Mouse (Mus musculus): ENCODE data around the gene Kcnmb1.

The Kcnmb1 gene

DNA sequence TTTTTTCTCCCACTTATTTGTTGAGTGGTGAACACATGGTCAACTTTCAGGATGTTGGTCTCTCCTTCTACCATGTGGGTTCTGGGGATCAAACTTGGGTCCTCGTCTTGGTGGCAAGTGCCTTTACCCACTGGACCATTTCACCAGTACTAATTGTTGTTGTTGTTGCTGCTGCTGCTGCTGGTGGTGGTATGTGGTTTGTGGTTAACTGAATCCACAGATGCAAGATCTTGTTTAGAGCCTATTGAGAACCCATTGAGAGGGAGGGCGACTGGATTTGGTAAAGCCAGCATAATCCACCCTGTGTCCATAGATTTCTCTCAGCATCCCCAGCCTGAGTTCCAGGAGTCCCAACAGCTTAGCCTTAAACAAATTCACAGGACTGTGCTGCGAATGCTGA is 37.6 kb downstream of the Kcnmb1 start:
- DNase-seq (ENCODE audit: low spot score in 2 of 2): no peak

DNA sequence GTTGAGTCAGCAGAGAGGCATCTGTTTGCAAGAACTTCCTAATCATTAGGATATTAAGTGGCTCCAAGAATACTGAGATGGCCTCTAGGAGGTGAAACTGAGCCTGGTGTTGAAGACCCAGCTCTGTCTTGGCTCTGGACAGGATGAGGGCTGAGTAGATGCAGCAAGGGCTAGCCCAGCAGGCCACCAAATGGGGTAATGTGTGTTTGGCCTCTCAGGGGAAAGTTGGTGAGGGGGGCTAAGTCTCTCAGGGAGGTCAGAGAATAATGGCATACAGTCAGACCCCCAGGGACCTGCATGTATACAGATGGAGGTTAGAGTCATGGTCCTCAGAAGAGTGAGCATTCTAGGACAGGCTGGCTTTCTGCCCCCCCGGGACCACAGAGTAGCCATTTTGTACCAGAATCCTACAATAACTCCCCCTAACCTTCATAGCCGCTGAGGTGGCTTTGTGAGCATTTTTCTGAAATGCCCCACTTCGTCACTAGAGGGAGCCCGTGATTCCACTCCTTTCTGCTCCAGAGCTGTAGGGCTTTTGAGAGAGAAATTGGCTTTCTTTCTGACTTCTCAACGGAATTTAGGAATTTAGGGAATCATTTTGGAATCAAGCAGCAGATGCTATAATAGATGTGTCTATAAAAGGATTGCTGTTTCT is 39.3 kb downstream of the Kcnmb1 start:
- DNase-seq (ENCODE audit: low spot score in 2 of 2): peak; percentile 17 to 27

DNA sequence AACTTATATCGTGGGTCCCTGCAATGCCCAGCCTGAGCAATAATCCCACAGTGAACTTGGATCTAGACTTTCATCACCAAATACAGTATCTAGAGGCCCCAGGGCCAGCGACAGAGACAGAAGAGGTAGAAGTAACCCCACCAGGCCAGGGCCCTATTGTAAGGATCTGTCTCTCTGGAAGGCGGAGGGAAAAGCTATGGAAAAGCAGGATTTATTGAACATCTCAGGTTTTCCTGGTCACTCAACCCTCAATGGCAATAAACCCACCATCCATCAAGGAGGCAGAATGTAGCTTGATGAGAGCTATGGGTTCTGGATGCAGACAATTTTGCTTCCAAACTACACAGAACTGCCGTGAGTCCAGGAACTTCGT is 39.8 kb downstream of the Kcnmb1 start:
- no peak for DNase-seq (ENCODE audit: low spot score in 2 of 2)

DNA sequence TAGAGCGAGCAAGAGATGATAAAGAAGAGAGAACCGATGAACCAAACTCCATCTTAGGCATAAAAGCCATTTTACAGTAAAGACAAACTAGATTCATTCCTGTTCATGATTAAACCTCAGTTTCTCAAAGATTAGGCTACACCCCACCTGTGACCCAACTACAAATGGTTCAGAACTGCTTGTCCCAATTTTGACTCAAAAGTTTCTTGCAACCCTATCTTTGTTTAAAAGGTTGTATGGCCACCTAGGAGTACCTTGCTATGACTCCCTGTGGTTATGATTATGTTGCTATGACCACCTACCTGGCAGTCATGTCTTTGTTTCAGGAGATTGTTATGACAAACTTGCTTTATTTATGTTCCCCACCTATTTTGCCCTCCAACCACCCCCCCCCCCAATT is 44.8 kb downstream of the Kcnmb1 start:
- DNase-seq (ENCODE audit: low spot score in 2 of 2): no peak

DNA sequence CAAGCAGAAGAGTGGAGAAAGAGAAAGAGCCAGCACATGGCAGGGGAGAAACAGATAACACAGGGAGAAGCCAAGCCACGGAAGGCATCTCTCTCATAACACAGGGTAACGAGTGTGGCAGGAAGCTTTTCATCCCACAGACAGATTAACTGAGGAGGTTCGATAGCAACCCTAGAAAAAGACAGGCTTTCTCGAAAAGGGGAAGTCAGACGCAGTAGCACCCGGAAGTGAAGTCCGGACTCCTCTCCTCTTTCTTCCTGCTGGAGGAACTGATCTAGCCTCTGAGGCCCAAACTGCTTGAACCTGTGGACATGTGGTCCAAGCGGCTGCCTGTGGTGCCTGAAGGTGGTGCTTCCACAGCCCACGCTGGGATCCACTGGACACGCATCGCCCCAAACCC is 45.4 kb downstream of the Kcnmb1 start:
- no peak for DNase-seq (ENCODE audit: low spot score in 2 of 2)

DNA sequence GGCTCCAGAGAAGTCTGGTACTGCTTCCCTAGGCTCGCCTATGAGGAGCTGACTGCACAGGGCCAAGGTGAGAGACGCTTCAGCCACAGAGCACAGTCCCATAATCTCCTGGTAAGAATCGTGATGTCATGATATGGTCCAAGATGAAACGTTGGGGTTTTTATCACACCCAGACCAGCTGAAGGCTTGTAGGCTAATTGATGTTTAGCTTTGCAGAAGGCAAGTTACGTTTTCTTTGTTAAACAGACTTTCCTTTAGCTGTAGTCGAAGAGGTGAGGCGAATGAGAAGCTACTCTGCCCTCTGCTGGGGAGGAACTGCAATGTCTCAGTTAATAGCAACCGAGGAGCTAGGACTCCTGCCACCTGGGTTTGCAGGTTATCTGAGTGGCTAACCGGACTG is 45.9 kb downstream of the Kcnmb1 start:
- peak; percentile 20 to 41 for DNase-seq (ENCODE audit: low spot score in 2 of 2)

DNA sequence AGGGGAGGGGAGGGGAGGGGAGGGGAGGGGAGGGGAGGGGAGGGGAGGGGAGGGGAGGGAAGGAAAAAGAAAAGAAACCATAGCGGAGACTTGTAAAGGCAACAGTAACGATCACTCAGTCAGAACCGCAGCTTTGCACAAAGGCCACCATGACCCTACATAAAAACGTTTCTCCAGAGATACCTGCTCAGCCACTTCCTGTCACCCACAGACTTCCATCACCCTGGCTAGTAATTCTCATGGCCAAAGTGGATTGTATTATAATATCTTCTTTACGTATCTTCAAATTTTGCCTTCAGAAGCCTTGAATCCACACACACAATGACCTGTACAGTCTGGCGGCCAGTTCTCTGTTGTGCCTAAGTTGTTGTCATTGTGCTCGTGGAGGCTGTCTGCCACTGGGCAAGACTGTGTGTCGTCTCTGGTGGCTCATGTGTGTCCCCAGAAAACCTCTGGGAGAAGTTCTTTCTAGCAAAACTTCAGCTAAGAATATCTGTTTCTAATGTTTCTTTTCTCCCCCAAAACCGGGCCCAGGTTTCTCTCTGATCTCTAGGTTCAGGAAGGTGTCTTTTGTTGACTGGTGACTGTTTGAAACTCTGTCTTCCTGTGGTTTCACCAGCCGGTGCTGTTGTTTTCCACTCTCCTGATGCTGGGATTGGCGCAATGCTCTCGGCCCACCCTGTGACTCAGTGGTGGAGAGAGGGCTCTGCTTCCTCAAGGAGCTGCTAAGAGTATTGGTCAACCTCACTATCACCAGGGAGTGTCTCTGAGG is 46.7 kb downstream of the Kcnmb1 start:
- DNase-seq (ENCODE audit: low spot score in 2 of 2): no peak

DNA sequence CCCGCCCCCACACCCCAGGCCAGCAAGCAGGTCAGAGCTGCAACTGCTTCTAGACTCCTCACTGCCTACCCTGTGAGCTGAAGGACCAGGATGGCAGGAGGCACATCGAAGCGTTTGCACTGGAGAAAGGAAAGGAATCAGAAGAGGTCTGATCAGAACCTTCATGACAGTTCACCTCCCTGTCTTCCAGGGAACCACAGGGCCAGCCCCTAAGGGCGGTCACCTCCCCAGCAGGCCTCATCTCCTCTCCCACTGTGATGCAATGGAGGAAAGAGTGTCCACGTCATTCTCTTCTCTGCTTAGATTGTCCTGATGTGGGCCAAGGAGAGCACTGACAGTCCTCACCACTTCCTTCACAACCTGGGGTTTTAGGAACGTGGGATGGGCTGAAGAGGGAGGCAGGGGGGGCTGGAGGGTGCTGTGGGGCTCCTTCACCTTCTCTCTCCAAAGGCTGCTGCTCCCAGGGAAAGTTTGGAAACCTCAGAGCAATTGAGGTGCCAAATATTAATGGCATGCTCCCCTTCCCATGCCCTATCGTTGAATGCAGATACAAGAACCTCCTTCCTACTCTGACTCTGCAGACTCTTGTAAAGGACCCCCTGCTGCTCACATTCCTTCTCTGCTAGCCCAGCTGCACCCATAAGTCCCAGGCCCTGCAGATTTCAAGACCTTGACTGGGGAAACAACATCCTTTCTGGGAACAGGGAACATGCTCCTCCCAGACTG is 47.5 kb downstream of the Kcnmb1 start:
- no peak for DNase-seq (ENCODE audit: low spot score in 2 of 2)

DNA sequence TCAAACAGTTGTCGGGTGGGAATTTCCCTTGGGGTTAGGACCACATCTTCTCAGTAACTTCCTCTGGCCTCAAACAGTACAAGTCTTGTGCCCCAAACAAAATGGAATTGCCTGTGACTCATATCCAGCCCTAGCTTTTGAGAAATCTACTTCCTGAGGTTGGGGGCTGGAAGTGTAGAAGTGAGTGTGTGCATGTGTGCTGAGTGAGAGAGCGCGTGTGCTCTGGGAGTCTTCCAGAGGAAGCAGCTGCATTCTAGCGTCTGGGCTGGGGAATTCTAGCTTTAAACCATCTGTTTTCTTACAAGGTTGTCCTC is 48.0 kb downstream of the Kcnmb1 start:
- DNase-seq (ENCODE audit: low spot score in 2 of 2): no peak

DNA sequence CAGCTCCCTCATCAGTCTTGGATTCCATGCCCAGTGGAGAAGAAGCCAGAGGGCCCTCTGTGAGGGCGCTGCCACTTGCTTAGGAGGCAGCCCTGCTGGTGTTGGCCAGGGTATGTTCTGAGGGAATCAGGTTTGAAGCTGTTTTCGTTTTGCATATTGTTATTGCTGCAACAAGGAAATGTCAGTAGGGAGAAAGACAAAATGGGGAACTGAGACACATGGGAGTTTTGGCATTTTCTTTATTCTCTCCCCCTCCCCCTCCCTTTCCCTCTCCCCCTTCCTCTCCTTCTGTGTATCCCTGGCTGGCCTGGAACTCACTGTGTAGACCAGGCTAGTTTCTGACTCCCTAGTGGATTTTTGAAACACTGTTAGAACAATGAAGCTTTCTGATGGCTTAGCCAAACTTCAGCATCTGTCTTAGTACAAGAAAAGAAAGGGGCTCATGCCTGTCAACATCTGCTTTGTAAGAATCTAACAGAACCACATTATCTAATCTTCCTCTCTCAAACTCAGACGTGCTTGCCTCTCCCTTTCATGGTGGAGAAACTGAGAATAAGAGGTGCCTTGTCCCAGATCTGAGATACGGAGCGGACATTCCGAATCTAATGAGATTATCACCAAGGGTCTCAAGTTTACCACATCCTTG is 49.3 kb downstream of the Kcnmb1 start:
- DNase-seq (ENCODE audit: low spot score in 2 of 2): no peak

Data from urinary bladder, postnatal 36 days (tissue).